Mouse (Mus musculus): ENCODE measurements at regions not wholly inside any gene's neighbourhood (a gene's known extent, or its start where the extent isn't known, plus 50 kb on each side); places are given as distances from the start of the nearest gene placed in this dataset.

- no peak for DNase-seq (ENCODE audit: low read depth, low spot score)
Measured at GRCm38 (mm10) chr16:97234321-97234720, 63.8 kb upstream of the Dscam start.

- no peak for DNase-seq (ENCODE audit: low read depth, low spot score)
Measured at GRCm38 (mm10) chr16:97239626-97240025, 69.1 kb upstream of the Dscam start.

GRCm38 (mm10) chr16:97240085-97240484, 69.5 kb upstream of the Dscam start:
- DNase-seq (ENCODE audit: low read depth, low spot score): no peak

- no peak for DNase-seq (ENCODE audit: low read depth, low spot score)
Measured at GRCm38 (mm10) chr16:97240859-97241360, 70.4 kb upstream of the Dscam start.

- DNase-seq (ENCODE audit: low read depth, low spot score): no peak
Measured at GRCm38 (mm10) chr16:97241639-97242038, 71.1 kb upstream of the Dscam start.

GRCm38 (mm10) chr16:97250488-97250887, 79.9 kb upstream of the Dscam start:
- DNase-seq (ENCODE audit: low read depth, low spot score): no peak

- DNase-seq (ENCODE audit: low read depth, low spot score): no peak
Measured at GRCm38 (mm10) chr16:97252551-97252950, 82.0 kb upstream of the Dscam start.

- peak; percentile 16 for DNase-seq (ENCODE audit: low read depth, low spot score)
Measured at GRCm38 (mm10) chr16:97252997-97253635, 82.6 kb upstream of the Dscam start.

GRCm38 (mm10) chr16:97258821-97259220, 88.3 kb upstream of the Dscam start:
- no peak for DNase-seq (ENCODE audit: low read depth, low spot score)

- no peak for DNase-seq (ENCODE audit: low read depth, low spot score)
Measured at GRCm38 (mm10) chr16:97263451-97263850, 92.9 kb upstream of the Dscam start.

GRCm38 (mm10) chr16:97270417-97271133, 86.0 kb upstream of the Bace2 start:
- no peak for DNase-seq (ENCODE audit: low read depth, low spot score)

GRCm38 (mm10) chr16:97271264-97271663, 85.3 kb upstream of the Bace2 start:
- DNase-seq (ENCODE audit: low read depth, low spot score): no peak

- peak; percentile 82 for DNase-seq (ENCODE audit: low read depth, low spot score)
Measured at GRCm38 (mm10) chr16:97272035-97272631, 84.4 kb upstream of the Bace2 start.

- no peak for DNase-seq (ENCODE audit: low read depth, low spot score)
Measured at GRCm38 (mm10) chr16:97278913-97279312, 77.6 kb upstream of the Bace2 start.

- no peak for DNase-seq (ENCODE audit: low read depth, low spot score)
Measured at GRCm38 (mm10) chr16:97281615-97282110, 74.9 kb upstream of the Bace2 start.

- no peak for DNase-seq (ENCODE audit: low read depth, low spot score)
Measured at GRCm38 (mm10) chr16:97282943-97283342, 73.6 kb upstream of the Bace2 start.

GRCm38 (mm10) chr16:97285886-97286447, 70.6 kb upstream of the Bace2 start:
- DNase-seq (ENCODE audit: low read depth, low spot score): no peak

GRCm38 (mm10) chr16:97286717-97287116, 69.8 kb upstream of the Bace2 start:
- no peak for DNase-seq (ENCODE audit: low read depth, low spot score)

GRCm38 (mm10) chr16:97288634-97289033, 67.9 kb upstream of the Bace2 start:
- DNase-seq (ENCODE audit: low read depth, low spot score): no peak

GRCm38 (mm10) chr16:97292484-97293048, 64.0 kb upstream of the Bace2 start:
- peak; percentile 33 for DNase-seq (ENCODE audit: low read depth, low spot score)

- DNase-seq (ENCODE audit: low read depth, low spot score): peak; percentile 85
Measured at GRCm38 (mm10) chr16:97293273-97293672, 63.3 kb upstream of the Bace2 start.

GRCm38 (mm10) chr16:97297140-97297539, 59.4 kb upstream of the Bace2 start:
- no peak for DNase-seq (ENCODE audit: low read depth, low spot score)

Data from forelimb bud, embryonic 11.5 days (tissue).